Mouse (Mus musculus): Measurements from ENCODE around the gene Gli2. TPM values are rescaled to one million over a fixed set of nuclear protein-coding genes. Genes with fewer than 3 reads are reported as not detected.

Gene Gli2
- polyA plus RNA-seq, 2 experiments, result 23.0 to 31.5 TPM

GRCm38 (mm10) chr1:119051938-119052551 is 1.4 kb downstream of the Gli2 start:
- no peaks in the 10 kb centered on the region for H3K27me3 ChIP-seq (ENCODE audit: control insufficient read depth, insufficient read depth, low read length)
- no peaks in the 10 kb centered on the region for H3K9me3 ChIP-seq (ENCODE audit: control insufficient read depth, low read length)
- peak overlapping the region; percentile 53 for H3K4me3 ChIP-seq (replicated peaks; ENCODE audit: low read length)
- ATAC-seq (ENCODE audit: low FRiP score, low read depth) (peak; percentile 4; the same call in 1 of the 2 replicates), DNase-seq (ENCODE audit: low spot score) (peak; percentile 69)
- H3K27ac ChIP-seq (replicated peaks; ENCODE audit: low read depth, low read length), result peak overlapping the region; percentile 95
- TF ChIP-seq POLR2A (IDR thresholded peaks at IDR 0.05; ENCODE audit: borderline replicate concordance, extremely low read depth, insufficient read depth, insufficient read length), result no peak
- peak overlapping the region; percentile 92 for H3K4me2 ChIP-seq (replicated peaks; ENCODE audit: low read depth, low read length, severe bottlenecking)
- peaks cover 51% of the 10 kb centered on the region for H3K4me1 ChIP-seq (ENCODE audit: control insufficient read depth, insufficient read depth, low read length)
- no peaks in the 10 kb centered on the region for H3K36me3 ChIP-seq (ENCODE audit: control insufficient read depth, insufficient read depth, low read length)
- peak overlapping the region; percentile 68 for H3K9ac ChIP-seq (ENCODE audit: low read depth, low read length, severe bottlenecking)
- WGBS, result 0% methylated on average over 21 of the region's 21 CpGs

- ATAC-seq (ENCODE audit: low FRiP score, low read depth) (no peak), DNase-seq (ENCODE audit: low spot score) (peak; percentile 38)
- peaks cover 50% of the 10 kb centered on the region for H3K4me1 ChIP-seq (ENCODE audit: control insufficient read depth, insufficient read depth, low read length)
- no peak for TF ChIP-seq POLR2A (IDR thresholded peaks at IDR 0.05; ENCODE audit: borderline replicate concordance, extremely low read depth, insufficient read depth, insufficient read length)
- peak overlapping the region; percentile 53 for H3K4me3 ChIP-seq (replicated peaks; ENCODE audit: low read length)
- no peaks in the 10 kb centered on the region for H3K36me3 ChIP-seq (ENCODE audit: control insufficient read depth, insufficient read depth, low read length)
- H3K4me2 ChIP-seq (replicated peaks; ENCODE audit: low read depth, low read length, severe bottlenecking), result peak overlapping the region; percentile 92
- H3K9me3 ChIP-seq (ENCODE audit: control insufficient read depth, low read length), result no peaks in the 10 kb centered on the region
- peak overlapping the region; percentile 68 for H3K9ac ChIP-seq (ENCODE audit: low read depth, low read length, severe bottlenecking)
- H3K27ac ChIP-seq (replicated peaks; ENCODE audit: low read depth, low read length), result peak overlapping the region; percentile 95
- H3K27me3 ChIP-seq (ENCODE audit: control insufficient read depth, insufficient read depth, low read length), result no peaks in the 10 kb centered on the region
- WGBS, result 3% methylated on average over 21 of the region's 21 CpGs
Observed at GRCm38 (mm10) chr1:119051192-119051937, 2.1 kb downstream of the Gli2 start.

- Histone ChIP-seq H3K9me3 (ENCODE audit: control insufficient read depth, low read length) (no peaks in the 10 kb centered on the region), H3K36me3 (ENCODE audit: control insufficient read depth, insufficient read depth, low read length) (no peaks in the 10 kb centered on the region), H3K27me3 (ENCODE audit: control insufficient read depth, insufficient read depth, low read length) (no peaks in the 10 kb centered on the region), H3K27ac (replicated peaks; ENCODE audit: low read depth, low read length) (0 out of 2 replicates have a peak overlapping the region, but pooled peaks have one; percentile 26), H3K4me3 (replicated peaks; ENCODE audit: low read length) (peak overlapping the region; percentile 53), H3K9ac (ENCODE audit: low read depth, low read length, severe bottlenecking) (peak overlapping the region; percentile 68), H3K4me2 (replicated peaks; ENCODE audit: low read depth, low read length, severe bottlenecking) (peak overlapping the region; percentile 92), H3K4me1 (ENCODE audit: control insufficient read depth, insufficient read depth, low read length) (peaks cover 38% of the 10 kb centered on the region)
- no peak for TF ChIP-seq POLR2A (IDR thresholded peaks at IDR 0.05; ENCODE audit: borderline replicate concordance, extremely low read depth, insufficient read depth, insufficient read length)
- DNase-seq (ENCODE audit: low spot score) (no peak), ATAC-seq (ENCODE audit: low FRiP score, low read depth) (no peak)
- 16% methylated on average over 10 of the region's 10 CpGs for WGBS
Observed at GRCm38 (mm10) chr1:119049812-119050615, 3.4 kb downstream of the Gli2 start.

- Histone ChIP-seq H3K9me3 (ENCODE audit: control insufficient read depth, low read length) (no peaks in the 10 kb centered on the region), H3K4me3 (replicated peaks; ENCODE audit: low read length) (peak overlapping the region; percentile 53), H3K27me3 (ENCODE audit: control insufficient read depth, insufficient read depth, low read length) (no peaks in the 10 kb centered on the region), H3K4me1 (ENCODE audit: control insufficient read depth, insufficient read depth, low read length) (peaks cover 33% of the 10 kb centered on the region), H3K4me2 (replicated peaks; ENCODE audit: low read depth, low read length, severe bottlenecking) (peak overlapping the region; percentile 92), H3K27ac (replicated peaks; ENCODE audit: low read depth, low read length) (peak overlapping the region; percentile 67), H3K36me3 (ENCODE audit: control insufficient read depth, insufficient read depth, low read length) (no peaks in the 10 kb centered on the region), H3K9ac (ENCODE audit: low read depth, low read length, severe bottlenecking) (peak overlapping the region; percentile 53)
- DNase-seq (ENCODE audit: low spot score), result no peak
- no peak for ATAC-seq (ENCODE audit: low FRiP score, low read depth)
- no peak for TF ChIP-seq POLR2A (IDR thresholded peaks at IDR 0.05; ENCODE audit: borderline replicate concordance, extremely low read depth, insufficient read depth, insufficient read length)
- WGBS, result 10% methylated on average over 11 of the region's 11 CpGs
Observed at GRCm38 (mm10) chr1:119048988-119049387, 4.4 kb downstream of the Gli2 start.

DNA sequence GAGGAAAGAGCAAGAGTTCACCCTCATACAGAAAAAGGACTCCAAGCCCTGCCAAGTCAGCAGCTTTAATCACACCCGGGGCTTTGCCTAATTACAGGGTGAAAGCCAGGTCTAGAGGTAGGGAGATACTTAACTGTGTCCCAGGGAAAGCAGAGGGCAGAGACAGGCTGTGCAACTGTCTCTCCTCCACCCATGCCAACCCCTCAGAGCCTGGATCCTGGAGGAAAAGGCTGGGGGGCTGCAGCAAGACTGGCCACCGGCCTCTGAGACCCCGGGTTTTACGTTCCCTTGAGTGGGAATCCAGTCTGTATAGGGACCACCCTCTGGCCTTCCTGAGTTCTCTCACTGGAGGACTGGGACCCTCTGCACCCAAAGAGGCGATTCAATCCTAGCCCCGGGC is 4.9 kb downstream of the Gli2 start:
- peaks cover 33% of the 10 kb centered on the region for H3K4me1 ChIP-seq (ENCODE audit: control insufficient read depth, insufficient read depth, low read length)
- DNase-seq (ENCODE audit: low spot score), result no peak

More for the DNA sequence above, 4.9 kb downstream of the Gli2 start:
- no peak for TF ChIP-seq POLR2A (IDR thresholded peaks at IDR 0.05; ENCODE audit: borderline replicate concordance, extremely low read depth, insufficient read depth, insufficient read length)
- no peaks in the 10 kb centered on the region for H3K27me3 ChIP-seq (ENCODE audit: control insufficient read depth, insufficient read depth, low read length)
- peak overlapping the region; percentile 53 for H3K4me3 ChIP-seq (replicated peaks; ENCODE audit: low read length)
- H3K9me3 ChIP-seq (ENCODE audit: control insufficient read depth, low read length), result no peaks in the 10 kb centered on the region
- H3K9ac ChIP-seq (ENCODE audit: low read depth, low read length, severe bottlenecking), result peak overlapping the region; percentile 53
- ATAC-seq (ENCODE audit: low FRiP score, low read depth), result no peak
- peak overlapping the region; percentile 67 for H3K27ac ChIP-seq (replicated peaks; ENCODE audit: low read depth, low read length)
- H3K4me2 ChIP-seq (replicated peaks; ENCODE audit: low read depth, low read length, severe bottlenecking), result peak overlapping the region; percentile 92
- no peaks in the 10 kb centered on the region for H3K36me3 ChIP-seq (ENCODE audit: control insufficient read depth, insufficient read depth, low read length)
- 6% methylated on average over 6 of the region's 6 CpGs for WGBS
